Comparison of ENCODE assay signal across 14 mouse cellular contexts in genomic region chr6:143176591-143176990, GRCm38 (mm10).
"Had no signal": no experiment of that assay in that cellular context is flagged by ENCODE, and none has a peak within 500 bp of the region (broad histone marks: within the 10 kb centered on the region; RNA-seq: fewer than 3 reads in every experiment).

No protein-coding gene starts in this region.

- H3K4me3 ChIP-seq: midbrain, embryonic 10.5 days; midbrain, embryonic 12.5 days; myocyte; neural tube, embryonic 12.5 days; stomach, embryonic 15.5 days had no signal

- ATAC-seq: midbrain, embryonic 16.5 days had no signal

- H3K27ac ChIP-seq: midbrain, embryonic 10.5 days; midbrain, embryonic 12.5 days; neural tube, embryonic 12.5 days; stomach, embryonic 15.5 days; stomach, postnatal 0 days had no signal

- H3K4me1 ChIP-seq: stomach, embryonic 15.5 days had no signal

- H3K27me3 ChIP-seq: midbrain, embryonic 12.5 days; neural tube, embryonic 12.5 days; stomach, embryonic 15.5 days had no signal

- H3K9me3 ChIP-seq: midbrain, embryonic 10.5 days; midbrain, embryonic 12.5 days; neural tube, embryonic 12.5 days; stomach, embryonic 15.5 days had no signal

- DNase-seq: lung, adult 18-20 months; lung, embryonic 14.5 days; lung, postnatal 10 days; midbrain, embryonic 14.5 days; right cerebral cortex, postnatal 14 days; thymus, adult 2 months; thymus, postnatal 25 days had no signal
